Mouse (Mus musculus) urinary bladder, postnatal 36 days (tissue): ENCODE data around the gene Dcaf10.
A peak's percentile ranks its signal among the peaks of the same experiment; 100 is the strongest.
"Not testable (repeated sequence)": the region's sequence is repeated elsewhere in the genome, so short reads cannot be mapped to it uniquely, and the experiment has no call there.

Experiments used
- DNase-seq, 2 experiments: peaks; one replicate each; pipeline ENCODE4 v3.0.0; 2022; ENCODE audit warnings: low spot score in 2 of 2, mixed read lengths in 1 of 2

The Dcaf10 gene

GRCm38 (mm10) chr4:45341669-45342249 lies at the start of gene Dcaf10:
Gene Dcaf10, plus strand, starts transcription at chr4:45342101.
- DNase-seq: peak; percentile 92 to 94

DNA sequence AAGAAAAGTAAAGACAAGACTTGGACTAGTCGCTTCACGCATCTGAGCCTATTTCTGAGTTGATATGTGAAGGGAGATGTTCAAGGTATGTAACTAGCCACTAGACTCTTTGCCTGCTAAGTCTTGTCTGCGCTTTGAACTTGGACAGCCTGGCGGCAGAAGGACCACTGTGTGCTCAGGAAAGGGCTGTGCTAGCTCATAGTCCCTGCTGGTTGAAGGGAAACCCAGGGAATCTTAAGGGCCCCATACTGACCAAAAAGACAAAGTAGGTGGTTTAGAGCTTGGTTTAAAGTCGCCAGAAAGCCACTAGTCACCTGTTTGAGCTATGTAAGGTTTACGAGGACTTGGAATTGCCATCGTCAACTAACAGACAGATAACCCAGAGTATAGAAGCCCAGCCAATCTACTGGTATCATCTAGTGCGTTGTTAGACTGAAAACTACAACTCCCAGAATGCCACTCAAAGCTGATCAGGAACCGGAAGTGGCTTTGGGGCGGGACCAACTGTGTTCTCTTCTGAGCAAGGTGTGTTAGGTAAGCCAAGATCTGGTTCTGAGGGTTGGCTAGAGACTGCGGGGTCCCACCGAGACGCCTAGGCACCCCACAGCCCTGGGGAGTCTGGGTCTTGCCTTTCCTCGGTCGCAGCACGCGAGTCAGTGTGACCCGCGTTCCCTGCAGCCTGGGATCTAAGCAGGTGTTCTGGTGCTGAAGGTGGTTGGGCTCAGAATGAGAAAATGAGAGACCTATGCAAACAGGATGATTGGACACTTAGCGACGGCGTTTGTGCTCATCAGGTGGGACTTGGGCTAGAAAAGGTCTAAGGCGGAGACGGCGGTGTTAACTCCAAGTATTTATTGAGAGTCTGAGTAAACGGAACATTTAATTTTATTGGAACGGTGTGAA lies 45.0 kb upstream of the Dcaf10 start, which contains the start of gene Trmt10b:
Gene Trmt10b, plus strand, starts transcription at position 466 of the 903 bp plus-strand sequence.
- peak; percentile 59 to 65 for DNase-seq

- no peak for DNase-seq
Measured at GRCm38 (mm10) chr4:45305536-45305935, 36.4 kb upstream of the Dcaf10 start.

DNA sequence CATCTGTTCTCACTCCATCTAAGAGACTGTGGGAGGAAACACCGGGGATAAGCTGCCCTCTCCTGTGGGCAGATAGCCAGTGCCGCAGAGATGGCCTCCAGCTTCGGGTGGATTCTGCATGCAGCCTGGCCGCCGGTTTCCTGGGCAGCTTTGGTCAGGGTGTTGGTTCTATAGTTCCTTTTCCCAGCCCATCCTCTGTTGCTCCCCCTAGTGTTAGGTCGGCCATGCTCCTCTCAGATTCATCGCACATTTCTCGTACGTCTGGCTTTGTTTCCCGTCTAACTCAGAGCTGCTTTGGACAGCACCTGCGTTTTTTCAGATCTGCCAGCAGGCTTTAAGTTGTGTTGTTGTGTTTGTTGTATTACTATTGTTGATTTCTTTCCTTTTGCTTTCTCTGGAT lies 33.9 kb upstream of the Dcaf10 start:
- no peak for DNase-seq

DNA sequence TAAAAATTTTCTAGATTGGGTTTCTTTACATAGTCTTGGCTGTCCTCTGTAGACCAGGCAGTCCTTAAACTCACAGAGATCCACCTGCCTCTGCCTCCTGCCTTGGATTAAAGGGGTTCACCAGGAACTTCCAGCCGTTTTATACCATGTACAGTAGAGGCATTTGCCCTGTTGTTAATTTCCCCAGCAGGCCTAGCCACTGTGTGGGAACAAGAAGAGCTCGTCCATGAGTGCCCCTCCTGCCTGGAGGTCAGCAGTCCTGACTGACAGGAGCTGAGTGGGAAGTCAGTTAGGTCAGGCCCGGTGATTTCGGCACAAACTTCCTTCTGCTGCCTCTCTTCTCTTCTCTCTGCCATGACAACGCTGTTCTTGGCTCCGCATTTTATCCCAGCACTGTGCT lies 33.3 kb upstream of the Dcaf10 start:
- DNase-seq: no peak

- no peak for DNase-seq
Measured at GRCm38 (mm10) chr4:45311056-45311455, 30.8 kb upstream of the Dcaf10 start.

DNA sequence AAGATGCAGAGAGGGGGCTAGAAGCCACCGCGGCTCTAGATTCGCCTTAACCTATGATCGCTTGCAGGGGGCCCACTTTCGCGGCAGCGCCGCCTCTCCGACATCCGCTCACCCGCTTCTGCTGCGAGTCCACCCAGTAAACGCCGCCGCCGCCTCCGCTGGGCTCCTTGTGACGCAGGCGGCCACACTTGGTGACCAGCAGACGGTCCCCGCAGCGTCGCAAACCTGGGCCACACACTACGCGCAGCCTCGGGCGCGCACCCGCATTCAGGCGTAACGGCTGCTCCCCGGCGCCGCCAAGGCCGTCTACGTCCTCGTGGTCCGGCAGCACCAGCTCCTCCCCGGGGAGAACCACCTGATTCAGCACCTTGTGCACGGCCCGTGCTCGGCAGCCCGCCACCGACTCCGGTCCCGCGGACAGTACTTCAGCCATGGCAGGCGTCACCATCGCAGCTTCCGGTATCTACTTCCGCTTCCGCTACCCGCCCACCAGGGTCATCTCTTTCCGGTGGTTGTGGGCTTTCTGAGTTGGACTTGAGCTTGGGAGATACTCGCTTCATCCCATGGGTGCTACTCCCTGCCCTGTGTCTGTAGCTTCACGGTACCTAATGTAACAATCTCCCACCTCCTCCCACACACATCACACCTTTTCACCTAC lies 21.6 kb upstream of the Dcaf10 start:
- peak; percentile 70 to 84 for DNase-seq

GRCm38 (mm10) chr4:45331139-45331538 lies 10.8 kb upstream of the Dcaf10 start:
- DNase-seq: no peak

DNA sequence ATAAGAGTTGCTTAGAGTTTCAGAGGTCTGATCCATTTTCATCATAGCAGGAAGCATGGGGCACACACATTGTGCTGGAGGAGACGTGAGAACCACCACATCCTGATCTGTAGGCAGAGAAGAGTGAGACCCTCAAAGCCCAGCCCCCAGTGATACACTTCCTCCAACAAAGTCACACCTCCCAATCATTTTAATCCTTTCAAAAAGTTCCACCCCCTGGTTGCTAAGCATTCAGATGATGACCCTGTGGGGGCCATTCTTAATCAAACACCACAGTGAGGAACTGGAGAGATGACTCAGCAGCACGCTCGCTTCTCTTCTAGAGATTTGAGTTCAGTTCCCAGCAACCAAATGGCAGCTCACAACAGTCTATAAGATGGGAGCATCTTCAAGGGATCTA lies 9.4 kb upstream of the Dcaf10 start:
- DNase-seq: no peak

DNA sequence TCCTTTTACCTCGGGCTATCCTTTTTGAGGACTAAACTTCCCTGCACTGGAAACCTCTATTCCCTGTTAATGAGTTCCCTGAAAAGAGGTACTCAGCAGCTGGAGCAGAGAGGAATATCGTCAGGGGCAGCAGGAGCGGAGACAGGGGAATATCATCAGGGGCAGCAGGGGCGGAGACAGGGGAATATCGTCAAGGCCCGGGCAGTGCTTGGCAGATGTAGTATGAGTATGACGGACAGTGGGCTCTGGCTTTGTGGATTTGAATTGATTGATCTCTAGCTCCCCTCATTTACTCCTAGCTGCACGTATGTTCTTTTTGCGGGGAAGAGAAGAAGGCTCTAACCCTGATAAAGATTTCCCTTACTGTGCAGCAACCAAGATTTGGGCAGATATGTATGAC lies 675 bp upstream of the Dcaf10 start:
- DNase-seq: no peak

DNA sequence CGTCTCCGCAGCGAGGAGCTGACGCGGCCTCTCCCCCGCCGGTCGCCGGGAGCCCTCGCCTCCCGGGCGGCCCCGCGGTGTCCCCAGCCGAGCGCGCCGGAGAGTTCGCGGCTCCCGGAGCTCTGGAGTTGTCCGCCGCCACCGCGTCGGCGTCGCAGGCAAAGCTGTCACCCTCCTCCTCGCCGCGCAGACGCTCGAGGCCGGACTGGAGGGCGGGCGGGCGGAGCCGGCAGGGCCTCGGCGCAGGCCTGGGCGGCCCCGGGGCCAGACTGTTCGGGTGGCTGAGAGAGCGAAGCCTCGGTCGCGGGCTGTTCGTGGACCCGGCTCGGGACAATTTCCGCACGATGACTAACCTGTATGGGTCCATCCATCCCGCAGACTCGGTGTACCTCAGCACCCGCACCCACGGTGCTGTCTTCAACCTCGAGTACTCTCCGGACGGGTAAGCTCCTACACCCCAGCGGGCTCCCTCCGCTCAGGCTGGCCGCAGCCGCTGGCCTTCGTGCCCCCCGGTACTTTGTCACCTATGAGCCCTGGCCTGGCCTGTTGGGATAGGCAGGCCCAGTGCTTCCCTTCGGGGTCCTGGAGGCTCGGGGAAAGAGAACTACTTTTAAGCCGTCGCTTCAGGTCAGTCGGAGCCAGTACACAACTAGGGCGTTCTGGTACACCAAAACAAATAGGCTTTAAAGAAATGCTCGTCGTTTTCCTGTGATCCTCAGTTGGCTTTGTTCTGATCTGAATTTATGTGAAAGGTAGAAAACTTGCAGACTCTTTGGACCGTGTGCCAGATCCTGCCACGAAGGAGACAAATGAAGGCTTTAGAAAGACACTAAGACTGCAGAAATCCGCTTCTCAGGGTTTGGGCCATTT lies 620 bp downstream of the Dcaf10 start, which contains the start of gene Exosc3:
Gene Exosc3, minus strand, starts transcription at position 447 of the 870 bp plus-strand sequence.
- DNase-seq: peak; percentile 47 to 58

DNA sequence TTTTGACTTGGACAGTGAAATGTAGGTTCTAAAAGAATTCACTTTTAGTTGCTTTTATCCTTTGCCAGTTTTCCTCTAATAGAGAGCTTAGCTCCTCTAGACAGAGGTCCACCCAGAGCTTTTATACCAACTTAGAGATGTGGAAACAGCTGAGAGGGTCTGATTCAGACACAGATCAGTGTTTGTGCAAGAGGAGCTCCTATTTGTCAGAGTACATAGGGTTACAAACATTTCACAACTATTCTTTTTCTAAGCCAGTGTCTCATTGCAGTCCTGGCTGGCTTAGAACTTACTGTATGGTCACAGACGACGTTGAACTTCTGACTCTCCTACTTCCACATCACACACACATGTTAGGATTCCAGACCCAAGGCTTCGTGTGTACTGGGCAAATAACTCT lies 14.8 kb downstream of the Dcaf10 start:
- no peak for DNase-seq

DNA sequence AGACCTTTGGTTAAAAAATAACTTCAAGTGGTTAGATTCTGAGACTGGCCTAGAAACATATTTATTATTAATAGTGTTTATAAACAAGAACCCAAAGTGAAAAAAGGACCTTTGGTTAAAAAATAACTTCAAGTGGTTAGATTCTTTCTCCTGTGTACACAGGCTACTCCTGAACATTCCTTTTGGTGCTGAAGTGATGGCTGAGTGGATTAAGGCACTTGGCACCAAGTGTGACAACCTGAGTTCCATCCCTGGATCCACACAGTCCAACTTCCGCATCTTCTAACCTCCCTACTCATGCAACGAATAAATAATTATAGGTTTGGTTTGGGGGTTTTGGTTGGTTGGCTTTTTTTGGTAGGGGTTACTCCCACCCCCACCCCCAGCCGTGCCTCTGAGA lies 29.4 kb downstream of the Dcaf10 start:
- no peak for DNase-seq

GRCm38 (mm10) chr4:45374879-45375278 lies 33.0 kb downstream of the Dcaf10 start:
- no peak for DNase-seq

- no peak for DNase-seq
Measured at GRCm38 (mm10) chr4:45376573-45376972, 34.7 kb downstream of the Dcaf10 start.

GRCm38 (mm10) chr4:45380903-45381580 lies 39.1 kb downstream of the Dcaf10 start:
- not testable (repeated sequence) for DNase-seq

GRCm38 (mm10) chr4:45382133-45382532 lies 40.2 kb downstream of the Dcaf10 start:
- DNase-seq: not testable (repeated sequence)

DNA sequence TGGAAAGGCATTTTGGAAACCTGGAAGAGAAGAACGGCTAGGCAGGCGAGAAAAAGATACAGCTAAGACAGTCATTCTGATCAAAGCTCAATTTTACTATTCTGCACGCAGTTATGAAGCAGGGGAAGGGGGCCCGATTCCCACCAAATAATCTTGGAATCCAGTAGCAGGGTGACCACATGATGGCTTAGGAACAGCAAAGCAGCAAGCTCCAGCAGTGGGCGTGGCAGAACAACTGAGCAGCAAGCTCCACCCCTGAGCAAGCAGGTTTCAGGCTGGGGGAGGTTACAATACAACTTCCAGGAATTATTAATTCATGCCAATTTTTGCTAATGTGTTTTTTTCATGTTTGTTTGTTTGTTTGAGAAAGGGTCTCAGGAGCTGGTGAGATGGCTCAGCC lies 45.4 kb downstream of the Dcaf10 start:
- DNase-seq: not testable (repeated sequence)

DNA sequence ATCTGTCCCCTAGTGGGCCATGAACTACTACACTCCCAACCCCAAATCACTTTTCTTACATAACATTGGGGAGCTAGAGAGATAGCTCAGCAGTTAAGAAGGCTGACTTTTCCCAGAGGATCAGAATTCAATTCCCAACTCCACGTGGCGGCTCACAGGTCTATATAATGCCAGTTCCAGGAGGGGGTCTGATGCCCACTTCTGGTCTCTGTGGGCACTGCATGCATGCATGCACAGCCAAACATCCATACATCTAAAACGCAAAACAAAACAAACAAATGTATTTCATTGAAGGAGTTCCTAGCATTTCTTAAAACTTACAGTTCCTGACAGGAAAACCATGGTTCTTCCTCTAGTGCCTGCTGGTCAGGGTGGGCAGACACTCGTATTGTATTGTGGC lies 50.2 kb downstream of the Dcaf10 start:
- DNase-seq: no peak

DNA sequence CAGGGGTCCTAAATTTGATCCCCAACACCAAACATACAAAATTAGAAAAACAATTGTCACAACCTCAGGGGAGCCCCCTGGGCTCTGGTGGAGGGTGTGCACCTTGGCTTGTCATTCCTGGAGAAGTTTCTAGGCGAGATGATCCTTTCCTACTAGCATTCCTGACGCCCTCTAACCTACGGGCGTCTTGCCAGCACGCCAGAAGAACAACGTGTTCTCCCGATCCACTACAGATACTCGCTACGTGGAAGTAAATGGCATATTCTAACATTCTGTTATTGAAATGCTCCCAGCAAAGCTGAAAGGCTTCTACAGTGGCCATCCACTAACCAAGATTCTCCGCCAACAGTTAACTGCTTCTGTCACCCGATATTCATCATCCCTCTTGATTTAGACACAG lies 50.7 kb downstream of the Dcaf10 start:
- no peak for DNase-seq

DNA sequence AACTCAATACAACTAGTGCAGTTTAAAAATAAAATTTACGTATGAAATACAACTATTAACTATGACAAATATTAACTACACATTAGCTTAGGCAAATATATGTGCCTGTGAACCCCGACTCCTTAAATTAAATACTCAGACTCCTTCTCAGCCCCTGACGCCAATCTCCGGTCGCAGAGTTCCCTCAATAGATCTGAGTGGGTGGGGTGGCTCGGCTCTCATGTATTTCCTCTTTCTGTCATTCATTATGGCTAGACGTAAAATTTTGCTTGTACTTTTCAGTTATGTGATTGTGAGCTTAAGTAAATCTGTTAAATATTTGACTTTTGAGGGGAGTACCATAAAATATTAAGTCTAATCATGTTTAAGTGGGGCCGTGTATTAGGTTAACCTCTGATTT lies 51.1 kb downstream of the Dcaf10 start:
- DNase-seq: no peak
